Mouse (Mus musculus) induced T-regulatory cell, adult 2 months (primary cell): ENCODE measurements around the gene Ubr3.

Experiments
- DNase-seq: peaks from one replicate; pipeline ENCODE4 v3.0.0-alpha.2; 2012; ENCODE audit warnings: low read depth

Gene Ubr3

DNA sequence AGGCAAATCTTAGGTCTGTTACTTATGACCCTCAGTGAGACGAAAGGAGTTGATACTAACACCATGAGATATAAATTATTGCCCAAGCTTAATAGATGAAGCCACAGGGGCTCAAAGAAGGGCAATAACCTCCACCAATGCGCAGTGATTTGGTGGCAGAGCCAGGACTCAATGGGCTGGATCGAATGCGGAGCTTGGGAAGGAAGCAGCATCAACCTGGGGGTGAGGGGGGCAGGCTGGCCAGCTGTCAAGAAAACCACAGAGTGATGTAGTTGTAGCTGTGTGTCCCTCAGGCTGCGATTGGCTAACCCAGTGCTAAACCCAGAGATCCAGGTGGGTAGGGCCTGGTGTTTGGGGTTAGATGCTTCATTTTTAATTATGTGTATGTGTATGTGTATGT lies 137.8 kb downstream of the Ubr3 start:
- DNase-seq = no peak

DNA sequence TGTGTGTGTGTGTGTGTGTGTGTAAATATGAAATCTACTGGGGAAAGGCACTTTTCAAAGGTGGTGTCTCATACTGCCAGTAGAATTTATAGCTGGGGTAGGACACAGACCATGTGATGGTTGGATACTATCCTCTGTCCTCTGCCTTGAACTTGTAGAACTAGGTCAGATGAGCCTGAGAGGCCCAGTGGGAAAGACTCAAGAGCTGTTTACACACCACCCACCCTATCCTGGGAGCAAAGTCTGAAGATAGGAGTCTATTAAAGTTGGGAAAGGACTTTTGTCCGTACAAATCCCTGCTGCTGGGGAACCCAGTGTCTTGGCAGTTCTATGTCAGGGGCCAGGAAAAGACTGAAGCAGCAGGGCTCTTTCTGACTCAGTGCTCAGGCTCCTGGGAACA lies 138.3 kb downstream of the Ubr3 start:
- DNase-seq = no peak

DNA sequence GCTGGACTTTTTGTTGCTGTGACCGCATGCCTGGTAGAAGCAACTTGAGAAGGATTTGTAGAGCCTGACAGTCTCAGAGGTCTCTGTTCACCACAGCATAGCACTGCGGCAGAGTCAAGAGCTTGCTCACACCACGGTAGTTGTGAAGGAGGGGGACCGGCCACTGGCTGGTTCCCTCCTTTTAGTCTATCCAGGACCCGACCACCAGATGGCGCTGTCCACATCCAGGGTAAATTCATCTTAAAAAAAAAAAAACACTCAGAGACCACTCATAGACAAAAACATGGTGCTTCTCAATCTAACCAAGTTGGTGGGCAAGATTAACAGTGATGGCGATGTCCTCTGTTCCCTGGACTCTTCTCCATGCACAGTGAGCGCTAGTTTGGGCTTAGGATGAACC lies 140.2 kb downstream of the Ubr3 start:
- DNase-seq = peak; percentile 81

DNA sequence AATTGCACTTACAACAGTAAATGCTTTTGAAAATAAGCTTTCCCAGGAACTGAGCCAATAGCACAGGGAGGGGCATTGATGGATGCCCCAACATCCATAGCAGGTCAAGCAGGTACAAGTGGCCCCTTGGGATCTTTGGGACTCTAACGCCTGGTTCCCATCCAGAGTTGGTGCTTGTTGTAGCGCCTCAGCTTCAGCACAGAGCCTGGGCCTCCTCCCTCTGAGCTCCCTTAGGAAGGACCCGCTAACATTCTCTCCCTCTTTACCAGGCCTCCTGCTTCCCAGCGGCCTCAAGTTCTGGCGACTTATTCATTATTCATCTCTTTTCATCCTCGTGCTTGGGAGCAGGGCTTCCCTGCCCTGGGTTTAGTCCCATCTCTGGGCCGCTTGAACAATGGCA lies 141.7 kb downstream of the Ubr3 start, which contains the start of gene Myo3b:
TSS of gene Myo3b (plus strand) at position 375 of the 400 bp plus-strand sequence.
- no peak for DNase-seq

DNA sequence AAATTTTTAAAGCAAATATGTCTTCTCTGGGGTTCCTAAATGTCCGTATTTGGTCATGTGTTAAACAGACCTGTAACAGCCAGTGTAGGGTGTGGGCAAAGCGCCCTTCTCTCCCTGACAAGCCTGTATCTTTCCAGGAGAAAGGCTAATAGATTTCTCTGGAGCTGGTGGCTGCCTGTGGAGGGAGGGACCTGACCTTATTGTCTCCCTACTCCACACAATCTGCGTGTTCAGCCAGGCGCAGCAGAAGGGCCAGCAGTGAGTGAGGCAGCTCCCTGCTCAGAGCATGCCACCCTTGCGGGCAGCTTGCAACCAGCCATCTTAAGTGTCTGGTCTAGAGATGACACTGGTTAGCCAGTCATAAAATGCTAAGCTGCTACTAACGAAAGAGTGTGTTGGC lies 147.4 kb downstream of the Ubr3 start:
- no peak for DNase-seq

DNA sequence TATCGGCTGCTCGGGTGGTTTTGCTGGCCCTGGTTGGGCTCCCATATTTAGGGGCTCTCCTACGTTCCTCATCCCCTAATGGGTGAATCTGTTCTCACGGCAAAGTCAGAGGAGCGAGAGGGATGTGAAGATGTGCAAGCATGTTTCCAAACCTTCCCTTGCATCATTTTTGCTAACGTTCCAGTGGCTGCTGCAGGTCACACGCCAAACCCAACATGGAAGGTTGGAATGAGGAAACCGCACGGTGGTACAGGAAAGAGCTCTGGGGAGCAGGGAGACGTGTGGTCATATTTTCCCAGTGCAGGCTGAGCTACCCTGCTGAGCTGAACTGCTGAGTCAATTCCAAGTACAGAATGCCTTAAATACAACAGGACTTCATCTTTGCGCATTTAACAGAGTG lies 150.8 kb downstream of the Ubr3 start:
- DNase-seq = no peak

DNA sequence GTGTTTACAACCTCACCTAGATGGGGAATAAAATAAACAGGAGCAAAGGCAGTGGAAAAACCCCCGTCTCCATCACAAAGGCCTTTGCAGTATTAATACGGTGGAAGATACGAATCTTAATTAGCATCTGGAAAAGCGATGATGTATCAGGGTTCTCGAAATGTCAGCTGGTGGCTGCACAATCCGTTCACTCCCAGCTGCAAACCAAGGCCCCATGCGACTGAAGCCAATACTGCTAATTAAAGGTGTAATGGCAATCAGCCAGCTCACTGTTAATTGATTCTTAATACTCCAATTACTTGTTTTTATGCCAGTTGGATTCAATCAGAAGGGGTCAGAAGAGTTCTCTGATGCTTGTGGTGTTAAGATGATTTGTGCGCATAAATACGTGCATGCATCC lies 156.8 kb downstream of the Ubr3 start:
- no peak for DNase-seq

DNA sequence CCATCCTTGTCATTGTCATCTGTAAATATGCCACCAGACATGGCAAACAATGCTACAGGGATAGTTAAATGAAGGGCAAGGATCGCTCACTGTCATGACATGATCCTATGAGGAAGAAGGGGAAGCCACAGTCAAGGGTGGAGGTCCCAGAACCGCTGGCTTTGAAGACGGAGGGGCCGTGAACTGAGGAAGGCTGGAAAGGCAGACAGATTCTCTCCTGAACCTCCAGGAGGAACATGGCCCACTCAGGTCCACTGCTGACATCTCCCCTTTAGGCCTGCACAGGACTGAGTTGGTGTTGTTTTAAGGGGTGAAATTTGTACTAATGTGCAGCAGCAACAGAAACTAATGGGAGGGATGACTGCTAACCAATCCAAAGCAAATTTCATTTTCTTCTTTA lies 161.2 kb downstream of the Ubr3 start:
- no peak for DNase-seq

DNA sequence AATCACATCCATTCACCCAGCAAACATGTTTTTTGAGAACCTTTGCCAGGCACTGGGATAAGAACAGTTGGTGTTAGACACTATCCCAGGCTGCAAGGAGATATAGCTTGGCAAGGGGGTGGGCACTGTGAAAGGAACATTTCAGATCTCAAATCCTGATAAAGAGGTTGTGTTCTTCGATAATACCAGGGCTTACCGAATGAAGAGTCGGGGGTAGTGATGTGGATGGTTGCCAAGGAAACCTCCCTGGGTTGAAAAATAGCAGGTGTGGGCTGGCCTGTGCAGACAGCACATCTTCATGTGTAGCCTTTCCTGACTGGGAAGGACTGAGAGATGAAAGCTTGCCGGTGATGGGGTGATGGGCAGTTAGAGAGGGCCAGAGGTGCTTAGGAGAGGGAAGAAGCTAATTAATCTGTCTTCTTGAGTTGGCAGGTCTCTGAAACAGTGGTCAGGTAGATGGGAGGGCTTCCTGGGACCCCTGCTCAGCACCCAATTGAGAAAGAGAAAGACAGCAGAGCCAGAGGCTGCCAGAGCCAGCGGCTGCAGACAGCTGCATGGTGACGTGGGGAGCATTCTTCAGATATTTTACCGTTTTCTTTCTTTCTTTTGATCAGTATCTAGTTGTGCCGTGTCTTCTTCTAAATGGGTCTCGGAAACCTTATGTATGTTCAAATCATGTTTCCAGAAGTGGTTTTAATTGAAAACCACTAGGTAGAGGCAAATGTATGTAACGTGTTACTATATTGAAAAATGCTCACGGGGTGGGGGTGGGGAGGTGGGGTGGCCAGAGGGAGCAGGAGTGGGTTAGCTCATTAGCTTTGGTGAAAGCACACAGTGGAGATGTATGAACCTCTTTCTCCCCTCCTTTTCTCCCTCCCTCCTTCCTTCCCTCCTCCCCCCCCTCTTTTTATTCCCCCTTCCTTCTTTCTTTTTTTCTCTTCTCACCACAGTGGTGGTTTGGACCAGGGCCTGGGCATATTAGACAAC lies 163.6 kb downstream of the Ubr3 start:
- DNase-seq = no peak

DNA sequence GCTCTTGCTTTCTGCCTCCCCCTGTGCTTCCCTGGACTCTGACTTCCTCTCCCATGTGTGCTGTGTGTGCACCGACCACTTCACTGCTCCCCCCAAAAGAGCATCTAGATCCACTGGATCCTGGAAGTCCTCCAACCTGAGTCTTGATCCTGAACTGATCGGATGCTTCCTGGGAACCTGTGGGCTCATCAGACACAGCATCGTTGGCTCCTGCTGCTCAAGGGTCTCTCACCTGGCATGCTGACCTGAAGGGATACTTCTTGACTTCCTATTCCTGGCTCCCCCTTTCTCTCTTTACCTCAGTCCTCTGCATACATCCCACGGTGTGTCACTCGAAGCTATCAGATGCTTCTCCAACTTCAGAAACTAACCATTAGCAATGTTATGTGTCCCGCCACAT lies 168.1 kb downstream of the Ubr3 start:
- DNase-seq = no peak

DNA sequence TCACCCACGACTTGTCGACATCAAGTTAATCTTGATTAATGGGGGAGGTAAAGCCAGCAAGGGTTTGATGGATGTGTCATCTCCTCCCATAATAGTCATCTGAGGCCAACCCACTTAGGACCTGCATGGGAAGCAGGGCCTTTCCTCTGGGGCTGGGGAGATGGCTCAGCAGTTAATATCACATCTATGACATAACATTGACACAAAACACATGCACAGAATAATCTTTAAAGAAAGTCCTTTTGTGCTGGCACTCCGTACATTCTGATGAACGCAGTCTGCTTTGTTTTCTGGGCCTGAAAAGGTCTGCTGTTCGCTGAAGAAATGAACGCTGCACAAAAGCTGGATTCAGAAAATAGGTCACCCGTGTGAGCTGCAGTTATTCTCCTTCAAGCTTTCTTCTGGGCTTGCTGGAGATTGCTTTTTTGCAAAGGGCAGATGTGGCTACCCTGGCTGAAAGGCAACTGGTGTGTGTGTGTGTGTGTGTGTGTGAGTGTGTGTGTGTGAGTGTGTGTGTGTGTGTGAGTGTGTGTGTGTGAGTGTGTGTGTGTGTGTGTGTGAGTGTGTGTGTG lies 168.8 kb downstream of the Ubr3 start:
- DNase-seq = no peak

DNA sequence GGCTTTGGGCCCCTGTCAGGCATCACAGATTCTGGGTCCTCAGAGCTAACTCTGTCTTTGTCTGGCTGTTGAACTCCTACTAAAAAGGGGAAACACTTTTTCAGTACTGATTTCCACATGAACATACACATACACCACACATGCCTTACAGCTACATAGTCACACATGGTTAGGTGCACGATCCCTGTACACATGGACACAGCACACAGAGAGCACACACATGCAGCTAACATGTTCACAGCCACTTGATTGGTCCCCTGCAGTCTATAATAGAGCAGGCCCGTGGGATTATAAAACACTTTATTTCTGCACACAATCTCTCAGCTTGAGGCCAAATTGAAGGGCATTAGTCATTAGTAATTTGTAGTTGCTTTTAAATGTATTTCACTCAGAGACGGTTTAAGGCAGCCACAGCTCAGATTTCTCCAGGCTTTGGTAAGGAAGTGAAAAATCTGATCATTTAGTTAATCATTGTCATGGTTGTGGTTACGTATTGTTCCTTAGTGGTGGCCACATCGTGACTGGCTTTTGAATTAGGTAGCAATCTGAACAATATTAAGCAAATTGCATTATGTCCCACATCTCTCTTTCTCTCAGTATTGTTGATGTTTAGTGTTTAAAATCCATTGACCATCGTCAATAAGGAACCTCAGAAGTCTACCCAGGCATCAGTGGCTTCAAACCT lies 169.4 kb downstream of the Ubr3 start:
- no peak for DNase-seq

DNA sequence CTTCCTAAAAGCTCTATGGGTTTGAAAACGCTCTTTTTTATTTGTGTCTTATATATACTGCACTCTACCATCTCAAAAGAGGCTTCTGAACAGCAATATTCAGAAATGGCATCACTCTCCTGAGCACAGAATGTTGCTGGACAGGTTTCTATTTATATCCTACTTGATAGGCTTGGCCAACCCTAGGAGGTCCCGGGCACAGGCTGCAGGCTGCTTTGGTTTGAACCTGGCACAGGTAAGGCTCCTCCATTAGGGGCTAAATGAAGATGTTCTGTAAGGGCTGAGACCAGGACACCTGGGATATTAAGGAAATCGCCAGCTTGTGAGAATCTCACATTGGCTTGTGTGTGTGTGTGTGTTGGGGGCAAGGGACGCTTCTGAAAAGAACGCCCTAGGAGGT lies 172.8 kb downstream of the Ubr3 start:
- DNase-seq = no peak
